Mouse (Mus musculus): ENCODE data around the gene Mab21l3. TPM values are rescaled to one million over a fixed set of nuclear protein-coding genes. Genes with fewer than 3 reads are reported as not detected.

Gene Mab21l3
- polyA plus RNA-seq, 1 experiment = 1.4 TPM

DNA sequence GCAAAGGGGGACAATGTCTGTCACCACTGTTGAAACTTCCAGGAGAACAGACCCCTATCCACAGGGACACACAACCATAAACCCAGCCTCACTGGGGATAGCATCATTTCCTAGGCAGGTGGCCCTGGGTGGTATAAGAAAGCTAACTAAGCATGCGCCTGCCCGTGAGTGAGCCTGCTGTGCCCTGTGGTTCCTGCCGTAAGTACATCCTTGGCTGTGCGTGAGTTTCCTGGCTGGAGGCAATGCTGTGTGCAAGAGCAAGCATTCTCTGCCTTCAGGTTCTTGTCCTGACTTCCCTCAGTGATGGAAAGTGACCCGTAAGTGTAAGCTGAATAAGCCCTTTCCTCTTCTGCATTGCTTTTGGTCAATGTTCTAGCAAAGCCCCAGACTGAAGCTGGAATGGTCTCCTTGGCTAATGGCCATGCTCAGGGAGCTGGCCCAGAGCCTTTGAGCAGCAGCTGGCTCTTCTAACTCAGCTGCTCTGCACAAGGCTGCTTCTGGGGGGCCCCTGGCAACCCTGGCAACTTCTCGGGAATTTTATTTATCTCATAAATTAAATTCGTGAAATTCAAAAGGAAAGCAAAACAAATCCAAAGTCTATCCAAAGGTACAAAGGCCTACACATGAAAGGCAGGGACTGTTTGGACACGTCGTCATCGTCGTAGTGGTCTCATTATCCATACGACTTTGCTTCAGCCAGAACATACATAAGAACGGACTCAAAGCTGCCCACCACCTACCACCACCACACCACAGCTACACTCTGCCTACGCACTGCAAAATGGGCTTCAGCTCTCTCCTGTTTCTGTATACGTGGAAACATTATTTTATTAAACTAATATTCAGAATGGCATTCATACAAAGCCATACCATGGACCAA lies 50.7 kb downstream of the Mab21l3 start:
- 86% methylated on average over 15 of the region's 15 CpGs for WGBS
- DNase-seq (ENCODE audit: low read depth in 1 of 2, low spot score in 2 of 2) = no peak
- Histone ChIP-seq H3K4me3 (ENCODE audit: extremely low read depth, insufficient read depth, insufficient read length) (no peak overlapping the region), H3K36me3 (ENCODE audit: control insufficient read depth, insufficient read depth, low read length) (no peaks in the 10 kb centered on the region), H3K27ac (ENCODE audit: insufficient read depth, low read length) (no peak overlapping the region), H3K4me1 (ENCODE audit: control insufficient read depth, insufficient read depth, insufficient read length) (peaks cover 3% of the 10 kb centered on the region; the same call in 1 of the 2 replicates), H3K27me3 (ENCODE audit: control insufficient read depth, insufficient read depth, low read length) (no peaks in the 10 kb centered on the region)
- TF ChIP-seq CTCF (IDR thresholded peaks at IDR 0.05; ENCODE audit: extremely low read depth, insufficient read depth, insufficient read length, insufficient replicate concordance) (no peak), POLR2A (IDR thresholded peaks at IDR 0.05; ENCODE audit: low read depth, low read length) (no peak)

DNA sequence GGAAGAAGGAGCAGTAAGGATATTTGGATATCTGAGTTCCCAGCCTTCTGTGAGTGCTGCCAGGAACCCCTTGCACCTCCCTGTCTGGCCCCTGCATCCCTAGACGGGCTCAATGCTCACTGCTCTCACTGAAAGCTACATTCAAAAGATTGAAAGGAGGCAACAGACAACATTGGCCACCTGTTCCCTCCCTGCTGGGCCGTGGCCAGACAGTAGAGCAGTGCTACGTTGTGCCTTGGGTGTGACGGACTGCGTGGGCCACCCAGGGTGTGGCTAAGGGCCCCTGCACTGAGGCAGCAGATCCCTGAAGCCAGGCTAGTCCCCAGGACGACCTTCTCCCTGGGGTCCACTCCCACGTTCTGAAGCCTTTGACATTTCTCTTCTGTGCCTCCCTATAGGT lies 52.5 kb downstream of the Mab21l3 start:
- Histone ChIP-seq H3K36me3 (ENCODE audit: control insufficient read depth, insufficient read depth, low read length) (no peaks in the 10 kb centered on the region), H3K4me3 (ENCODE audit: extremely low read depth, insufficient read depth, insufficient read length) (no peak overlapping the region), H3K4me1 (ENCODE audit: control insufficient read depth, insufficient read depth, insufficient read length) (peaks cover 3% of the 10 kb centered on the region; the same call in 1 of the 2 replicates), H3K27ac (ENCODE audit: insufficient read depth, low read length) (no peak overlapping the region), H3K27me3 (ENCODE audit: control insufficient read depth, insufficient read depth, low read length) (no peaks in the 10 kb centered on the region)
- WGBS = 75% methylated on average over 7 of the region's 7 CpGs
- DNase-seq (ENCODE audit: low read depth in 1 of 2, low spot score in 2 of 2) = no peak
- TF ChIP-seq CTCF (IDR thresholded peaks at IDR 0.05; ENCODE audit: extremely low read depth, insufficient read depth, insufficient read length, insufficient replicate concordance) (no peak), POLR2A (IDR thresholded peaks at IDR 0.05; ENCODE audit: low read depth, low read length) (no peak)

DNA sequence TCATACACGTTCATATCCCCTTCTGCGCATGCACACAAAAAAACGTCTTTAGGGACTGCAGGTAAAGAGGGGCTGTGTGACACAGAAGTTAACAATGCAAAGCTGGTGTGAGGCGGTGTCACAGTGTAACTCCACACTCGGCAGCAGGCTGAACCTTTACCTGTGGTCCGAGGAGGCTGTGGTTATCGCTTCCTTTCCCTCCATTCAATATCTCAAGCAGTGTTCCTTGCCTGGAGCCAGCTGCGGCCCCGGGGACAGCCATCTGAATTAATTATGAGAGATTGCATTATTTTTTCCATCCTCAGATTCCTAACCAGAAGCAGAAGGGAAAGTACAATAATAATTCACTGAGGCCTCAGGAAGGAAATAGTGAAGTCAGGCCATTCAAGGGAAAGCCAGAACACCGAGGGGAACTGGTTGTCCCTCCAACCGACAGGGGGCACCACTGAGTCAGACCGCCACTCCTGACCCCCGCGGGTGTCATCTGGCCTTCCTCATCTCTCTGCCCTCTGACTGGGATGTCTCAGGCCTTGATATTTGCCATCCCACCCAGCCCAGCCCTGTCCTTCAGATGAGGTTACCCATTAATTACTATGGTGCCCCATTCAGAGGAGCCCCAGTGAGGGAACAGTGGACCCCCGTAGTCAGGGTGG lies 53.2 kb downstream of the Mab21l3 start:
- DNase-seq (ENCODE audit: low read depth in 1 of 2, low spot score in 2 of 2) = no peak
- Histone ChIP-seq H3K27me3 (ENCODE audit: control insufficient read depth, insufficient read depth, low read length) (no peaks in the 10 kb centered on the region), H3K4me3 (ENCODE audit: extremely low read depth, insufficient read depth, insufficient read length) (no peak overlapping the region), H3K4me1 (ENCODE audit: control insufficient read depth, insufficient read depth, insufficient read length) (peaks cover 3% of the 10 kb centered on the region; the same call in 1 of the 2 replicates), H3K27ac (ENCODE audit: insufficient read depth, low read length) (no peak overlapping the region), H3K36me3 (ENCODE audit: control insufficient read depth, insufficient read depth, low read length) (no peaks in the 10 kb centered on the region)
- TF ChIP-seq CTCF (IDR thresholded peaks at IDR 0.05; ENCODE audit: extremely low read depth, insufficient read depth, insufficient read length, insufficient replicate concordance) (no peak), POLR2A (IDR thresholded peaks at IDR 0.05; ENCODE audit: low read depth, low read length) (no peak)
- 73% methylated on average over 15 of the region's 15 CpGs for WGBS

DNA sequence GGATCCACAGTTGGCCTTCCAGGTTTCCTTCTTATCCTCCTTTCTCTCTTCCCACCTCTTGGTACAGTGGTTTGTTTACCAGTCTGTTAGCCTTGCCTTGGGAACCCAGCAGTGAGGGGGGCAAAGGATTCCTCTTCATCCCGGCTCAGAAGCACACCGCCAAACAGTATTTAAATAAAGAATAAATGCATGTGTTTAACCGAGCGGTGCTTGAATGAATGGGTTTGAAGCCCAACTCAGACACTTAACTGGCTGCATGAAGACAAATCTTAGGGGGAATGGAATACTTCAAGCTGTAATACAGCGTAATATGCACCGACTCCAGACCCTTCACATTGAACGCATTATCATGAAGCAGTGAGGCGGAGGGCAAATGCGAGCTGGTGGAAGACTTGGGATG lies 54.1 kb downstream of the Mab21l3 start:
- DNase-seq (ENCODE audit: low read depth in 1 of 2, low spot score in 2 of 2) = no peak
- 95% methylated on average over 9 of the region's 9 CpGs for WGBS
- Histone ChIP-seq H3K36me3 (ENCODE audit: control insufficient read depth, insufficient read depth, low read length) (no peaks in the 10 kb centered on the region), H3K27ac (ENCODE audit: insufficient read depth, low read length) (no peak overlapping the region), H3K4me1 (ENCODE audit: control insufficient read depth, insufficient read depth, insufficient read length) (no peaks in the 10 kb centered on the region), H3K27me3 (ENCODE audit: control insufficient read depth, insufficient read depth, low read length) (no peaks in the 10 kb centered on the region), H3K4me3 (ENCODE audit: extremely low read depth, insufficient read depth, insufficient read length) (no peak overlapping the region)
- TF ChIP-seq POLR2A (IDR thresholded peaks at IDR 0.05; ENCODE audit: low read depth, low read length) (no peak), CTCF (IDR thresholded peaks at IDR 0.05; ENCODE audit: extremely low read depth, insufficient read depth, insufficient read length, insufficient replicate concordance) (no peak)

DNA sequence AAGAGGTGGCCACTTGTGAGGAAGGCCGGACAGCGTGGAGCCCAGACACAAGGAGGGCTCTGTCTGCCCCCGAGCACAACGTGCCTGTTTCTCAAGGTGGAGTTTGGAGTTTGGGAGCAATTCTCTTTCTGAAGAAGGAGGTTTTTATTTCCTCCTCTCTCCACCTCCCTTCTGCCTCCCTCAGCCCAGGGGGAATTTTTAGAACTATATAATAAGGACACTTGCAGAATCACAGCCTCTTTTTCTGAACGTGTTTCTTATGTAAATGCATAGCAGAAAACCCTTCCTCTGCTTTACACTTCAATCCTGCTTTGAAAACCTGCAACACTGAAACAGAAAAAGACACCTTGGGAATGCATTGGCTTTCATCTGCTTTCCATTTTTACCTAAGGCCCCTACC lies 54.7 kb downstream of the Mab21l3 start:
- no peaks in the 10 kb centered on the region for H3K4me1 ChIP-seq (ENCODE audit: control insufficient read depth, insufficient read depth, insufficient read length)
- no peaks in the 10 kb centered on the region for H3K27me3 ChIP-seq (ENCODE audit: control insufficient read depth, insufficient read depth, low read length)
- H3K4me3 ChIP-seq (ENCODE audit: extremely low read depth, insufficient read depth, insufficient read length) = no peak overlapping the region
- no peak for DNase-seq (ENCODE audit: low read depth in 1 of 2, low spot score in 2 of 2)
- no peak for TF ChIP-seq CTCF (IDR thresholded peaks at IDR 0.05; ENCODE audit: extremely low read depth, insufficient read depth, insufficient read length, insufficient replicate concordance)
- no peak for TF ChIP-seq POLR2A (IDR thresholded peaks at IDR 0.05; ENCODE audit: low read depth, low read length)
- no peaks in the 10 kb centered on the region for H3K36me3 ChIP-seq (ENCODE audit: control insufficient read depth, insufficient read depth, low read length)
- 90% methylated on average over 5 of the region's 5 CpGs for WGBS
- H3K27ac ChIP-seq (ENCODE audit: insufficient read depth, low read length) = no peak overlapping the region

DNA sequence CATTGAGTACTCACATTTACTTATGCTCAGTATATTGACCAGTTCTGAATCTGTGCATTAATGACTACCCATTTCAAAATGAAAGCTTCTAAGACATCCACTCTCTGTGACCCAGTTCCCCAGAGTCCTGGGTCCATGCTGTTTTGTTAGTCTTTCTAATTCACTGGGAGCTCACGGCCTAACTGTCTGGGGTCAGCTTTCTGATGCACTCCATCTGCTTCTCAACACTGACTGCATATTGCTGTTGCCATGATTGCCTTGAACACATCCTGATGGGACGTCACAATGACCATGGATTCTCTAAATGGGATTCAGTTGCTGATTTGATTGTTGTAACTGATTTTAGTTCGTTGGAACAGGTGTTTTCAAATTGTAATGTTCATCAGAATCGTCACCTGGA lies 56.6 kb downstream of the Mab21l3 start:
- 85% methylated on average over 4 of the region's 4 CpGs for WGBS
- Histone ChIP-seq H3K27ac (ENCODE audit: insufficient read depth, low read length) (no peak overlapping the region), H3K4me1 (ENCODE audit: control insufficient read depth, insufficient read depth, insufficient read length) (no peaks in the 10 kb centered on the region), H3K27me3 (ENCODE audit: control insufficient read depth, insufficient read depth, low read length) (no peaks in the 10 kb centered on the region), H3K4me3 (ENCODE audit: extremely low read depth, insufficient read depth, insufficient read length) (no peak overlapping the region), H3K36me3 (ENCODE audit: control insufficient read depth, insufficient read depth, low read length) (no peaks in the 10 kb centered on the region)
- TF ChIP-seq POLR2A (IDR thresholded peaks at IDR 0.05; ENCODE audit: low read depth, low read length) = no peak
- TF ChIP-seq CTCF (IDR thresholded peaks at IDR 0.05; ENCODE audit: extremely low read depth, insufficient read depth, insufficient read length, insufficient replicate concordance) = no peak
- no peak for DNase-seq (ENCODE audit: low read depth in 1 of 2, low spot score in 2 of 2)
